Mouse (Mus musculus) heart, adult 8-10 months (tissue): ENCODE data around the gene Ros1. TPM values are rescaled to one million over a fixed set of nuclear protein-coding genes. Genes with fewer than 3 reads are reported as not detected.
A peak's percentile ranks its signal among the peaks of the same experiment; 100 is the strongest.

Experiments
- DNase-seq: peaks from one replicate; pipeline ENCODE4 v3.0.0; 2022; ENCODE audit warnings: low spot score
- total RNA-seq, 4 experiments: library from RNA; stranded (reverse); gene quantifications; 2 replicates each; pipeline ENCODE4 v1.2.4; 2022

The Ros1 gene
- under 1 TPM in 1 of 4 experiments, not detected in 3; 0.03 TPM for total RNA-seq

DNA sequence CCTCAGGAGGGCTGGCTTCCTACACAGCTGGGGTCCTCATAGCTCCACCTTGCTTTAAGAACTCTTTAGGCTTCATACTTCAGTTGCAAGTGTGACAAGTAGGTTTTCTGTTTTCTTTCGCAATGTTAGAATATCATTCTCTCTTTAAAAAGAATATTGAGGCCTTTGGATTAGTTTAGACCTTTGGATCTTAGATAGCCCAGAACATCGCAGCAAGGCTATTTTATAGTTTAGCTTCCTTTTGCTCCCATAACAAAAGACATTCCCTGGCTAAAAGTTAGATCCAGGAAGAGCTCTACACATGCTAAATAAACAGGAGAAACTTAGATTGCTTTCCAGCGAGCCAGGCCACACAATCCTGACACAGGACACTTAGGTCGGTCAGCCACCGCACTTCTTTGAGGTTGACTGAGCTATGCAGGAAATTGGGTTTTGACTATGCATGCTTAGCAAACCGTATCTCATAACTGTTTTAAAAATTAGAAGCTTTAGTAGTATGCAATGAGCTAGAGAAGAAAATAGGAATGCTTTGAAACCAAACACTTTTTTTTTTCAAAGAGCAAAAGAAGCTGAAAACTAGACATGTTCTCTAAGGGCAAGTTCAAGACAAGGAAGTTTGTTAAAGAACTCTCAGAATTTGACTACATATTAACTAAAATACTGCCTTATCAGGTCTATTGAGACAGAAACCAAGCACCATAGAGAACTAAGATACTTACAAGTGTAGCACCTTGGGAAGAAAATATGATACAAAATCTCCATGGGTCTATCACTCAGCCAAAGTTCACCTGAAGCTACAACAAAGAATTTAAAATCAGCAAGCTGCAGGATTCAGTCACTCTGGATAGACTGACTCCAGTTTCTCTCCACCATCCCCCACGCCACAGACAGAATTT is at the start of gene Ros1:
Gene Ros1 (minus strand): TSS at position 288 of the 896 bp plus-strand sequence.
- DNase-seq, result no peak

DNA sequence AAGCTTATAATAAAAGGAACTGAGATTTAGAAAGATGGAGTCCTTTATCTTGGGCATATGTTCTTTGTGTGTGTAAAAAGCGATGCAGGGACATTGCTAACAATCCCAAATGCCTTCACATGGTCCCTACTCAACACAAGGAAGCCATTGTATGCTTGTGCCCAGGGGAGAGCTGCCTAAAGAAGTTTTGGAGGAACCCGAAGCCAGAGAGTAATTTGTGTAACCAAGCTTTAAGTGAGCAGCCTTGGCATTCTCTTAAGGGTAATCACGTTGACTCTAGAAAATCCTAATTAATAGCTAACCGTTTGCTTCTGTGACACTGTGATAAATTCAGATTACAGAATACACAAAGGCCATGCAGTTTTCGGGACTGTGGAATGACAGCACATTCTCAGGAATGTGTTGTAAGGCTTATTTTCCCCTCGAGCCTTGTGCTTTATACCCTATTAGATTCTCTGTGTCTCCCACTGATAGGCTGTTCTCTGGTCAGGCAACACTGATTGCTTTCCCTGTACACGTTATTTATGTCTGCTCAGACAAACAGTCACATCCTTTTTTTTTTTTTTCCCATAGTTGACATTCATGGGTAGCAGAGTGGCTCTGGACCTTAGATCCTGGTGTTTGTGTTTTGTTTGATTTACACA is 47.8 kb upstream of the Ros1 start:
- no peak for DNase-seq

DNA sequence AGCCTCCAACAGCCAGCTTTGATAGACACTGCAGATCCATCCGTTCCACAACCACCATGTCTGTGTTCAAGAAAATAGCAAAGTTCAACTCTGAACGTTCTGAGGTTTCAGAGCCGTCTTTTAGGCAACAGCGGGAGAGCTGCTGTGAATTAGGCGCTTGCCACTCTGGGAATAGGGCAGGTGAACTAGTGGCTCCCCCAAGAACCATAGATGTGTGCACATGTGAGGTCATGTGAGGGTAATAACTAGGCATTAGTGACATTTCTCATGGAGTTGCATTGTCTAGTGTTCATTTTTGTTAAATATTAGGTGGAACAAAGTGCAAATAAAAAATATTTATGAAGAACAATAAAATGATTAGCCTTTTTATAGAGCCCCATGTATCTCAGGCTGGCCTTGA is 47.0 kb upstream of the Ros1 start:
- DNase-seq, result no peak

DNA sequence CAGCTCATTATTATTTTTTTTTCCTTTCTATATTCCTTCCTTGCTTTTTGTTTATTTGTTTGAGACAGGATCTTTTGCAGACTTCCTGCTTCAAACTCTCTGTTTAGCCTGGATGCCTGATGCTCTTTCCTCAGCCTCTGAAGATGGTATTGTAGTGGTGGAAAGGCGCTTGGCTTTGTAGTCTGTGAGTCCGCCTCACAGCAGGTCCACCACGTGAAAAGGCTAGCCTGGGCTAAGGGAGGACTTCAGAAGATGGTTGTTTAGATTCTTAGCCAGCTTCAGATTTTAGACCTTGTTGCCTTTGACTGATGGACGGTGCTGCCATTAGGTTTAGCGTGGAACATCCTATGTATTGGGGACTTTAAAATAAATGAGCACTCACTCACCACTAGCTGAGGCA is 40.4 kb upstream of the Ros1 start:
- DNase-seq, result no peak

DNA sequence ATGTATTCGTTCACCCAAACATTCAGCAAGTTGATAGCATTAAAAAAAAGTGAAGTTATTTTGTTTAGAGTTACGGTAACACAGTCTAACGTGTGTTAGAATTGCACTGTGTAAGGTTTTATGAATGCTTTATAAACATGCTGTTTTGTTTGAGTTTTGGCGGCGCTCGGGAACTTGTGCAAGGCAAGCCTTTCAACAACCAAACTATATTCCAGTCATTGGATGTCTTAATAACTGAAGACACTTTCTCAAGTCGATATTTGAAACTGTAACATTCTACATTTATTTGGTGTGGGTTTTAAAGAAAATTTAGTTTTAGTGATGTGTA is 39.6 kb upstream of the Ros1 start:
- no peak for DNase-seq

DNA sequence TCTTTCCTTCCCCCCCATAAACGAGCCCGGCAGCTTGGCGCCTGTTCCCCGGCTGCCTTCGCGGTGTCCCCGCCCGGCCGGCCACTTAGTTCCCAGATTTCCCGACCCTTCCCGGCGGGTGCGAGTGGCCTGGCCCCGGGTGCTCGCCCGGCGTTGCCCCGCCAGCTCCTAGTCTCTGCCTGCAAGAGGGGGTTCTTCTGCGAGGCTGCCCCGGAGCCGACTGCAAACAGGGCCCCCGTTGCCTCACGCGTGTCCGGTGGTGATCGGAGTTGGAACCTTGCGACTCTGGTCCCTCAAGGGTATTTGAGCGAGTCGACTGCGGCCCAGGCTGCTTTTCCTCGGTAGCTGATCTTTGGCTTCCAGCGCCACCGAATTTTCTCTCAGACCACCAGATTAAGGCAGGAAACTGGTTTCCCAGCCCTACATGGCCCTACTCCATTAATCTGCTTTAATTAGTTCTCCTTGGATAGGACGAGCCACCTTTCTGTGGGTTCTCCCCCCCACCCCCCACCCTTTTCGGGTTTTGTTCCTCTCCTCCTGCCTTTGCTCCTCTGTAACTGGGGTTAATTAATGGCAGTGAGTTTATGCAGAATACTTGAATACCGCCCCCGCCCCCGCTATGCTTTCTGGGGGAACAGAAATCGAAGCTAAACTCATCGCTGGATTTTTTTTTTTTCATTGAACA is 39.1 kb upstream of the Ros1 start:
- DNase-seq, result peak; percentile 36

DNA sequence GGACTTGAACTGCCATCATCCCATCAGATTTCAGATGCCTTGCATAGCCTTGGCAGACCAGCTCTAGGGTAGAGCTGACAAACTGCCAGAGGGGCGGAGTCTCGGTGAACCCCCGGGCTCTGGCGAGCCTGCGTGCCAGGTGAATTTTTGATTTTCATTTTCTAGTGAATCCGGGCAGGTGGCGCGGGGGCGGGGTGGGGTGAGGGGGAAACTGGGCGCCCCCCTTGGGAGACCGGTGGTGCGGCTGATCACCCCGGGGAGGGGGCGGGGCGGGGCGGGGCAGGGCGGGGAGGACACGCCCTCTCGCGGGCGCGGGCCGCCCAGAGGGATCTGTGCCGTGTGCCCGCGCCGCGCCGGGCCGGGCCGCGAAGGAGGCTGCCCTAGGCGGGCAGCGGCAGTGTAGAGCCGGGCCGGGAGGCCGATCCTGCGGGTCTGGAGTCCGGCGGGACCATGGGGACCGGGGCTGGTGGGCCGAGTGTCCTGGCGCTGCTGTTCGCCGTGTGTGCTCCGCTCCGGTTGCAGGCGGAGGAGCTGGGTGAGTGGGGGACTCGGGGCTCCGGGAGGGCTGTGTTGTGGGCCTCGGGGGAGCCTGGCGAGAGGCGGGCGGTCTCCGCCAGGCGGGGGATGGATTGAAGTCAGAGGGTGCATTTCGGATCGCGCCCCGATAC is 38.4 kb upstream of the Ros1 start, which contains the start of gene Dcbld1:
Gene Dcbld1 (plus strand): TSS at position 319 of the 668 bp plus-strand sequence.
- peak; percentile 41 for DNase-seq

DNA sequence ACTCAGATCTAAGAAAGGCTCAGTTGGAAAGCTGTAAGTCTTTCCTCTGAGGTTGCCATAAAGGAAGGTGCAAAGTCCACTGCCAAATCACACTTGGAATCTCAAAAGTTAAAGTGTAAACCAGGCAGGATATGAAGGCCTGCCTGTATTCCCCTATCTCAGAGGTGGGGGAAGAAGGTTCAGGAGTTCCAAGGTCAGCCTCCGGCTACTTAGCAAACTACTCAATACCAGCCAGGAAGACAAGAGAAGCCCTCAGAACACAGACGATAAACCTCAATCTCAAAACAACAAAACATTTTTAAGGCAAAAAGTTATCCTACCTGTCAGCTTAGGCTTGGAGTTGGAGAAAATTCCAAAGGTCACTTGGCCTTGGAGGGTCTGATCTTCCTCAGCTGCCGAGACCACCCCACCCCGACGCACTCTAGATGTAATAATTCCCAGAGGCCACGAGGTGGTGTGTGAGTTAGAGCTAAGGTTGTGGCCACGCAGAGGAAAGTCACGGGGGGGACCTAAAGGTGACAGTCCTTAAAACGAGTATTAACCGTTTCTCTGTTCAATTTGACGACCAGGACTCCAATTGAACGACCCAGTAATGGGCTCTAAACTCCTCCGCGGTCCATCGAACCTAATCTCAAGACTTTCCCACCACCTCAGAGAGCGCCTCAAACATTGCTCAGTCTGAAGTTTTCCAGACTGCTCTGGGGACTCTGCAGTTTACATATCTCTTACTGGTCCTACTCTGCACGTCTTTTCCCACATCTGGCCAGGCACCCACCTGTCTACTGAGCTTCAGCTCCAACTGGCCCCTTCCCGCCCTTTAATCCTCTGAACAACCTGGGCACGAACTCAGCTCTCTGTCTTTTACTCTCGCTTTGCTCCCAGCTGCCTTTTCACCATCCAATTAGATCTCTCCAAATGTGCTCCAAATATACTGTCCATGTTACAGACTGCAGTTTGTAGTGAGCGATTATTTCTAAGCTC is 37.4 kb upstream of the Ros1 start:
- DNase-seq, result peak; percentile 26

DNA sequence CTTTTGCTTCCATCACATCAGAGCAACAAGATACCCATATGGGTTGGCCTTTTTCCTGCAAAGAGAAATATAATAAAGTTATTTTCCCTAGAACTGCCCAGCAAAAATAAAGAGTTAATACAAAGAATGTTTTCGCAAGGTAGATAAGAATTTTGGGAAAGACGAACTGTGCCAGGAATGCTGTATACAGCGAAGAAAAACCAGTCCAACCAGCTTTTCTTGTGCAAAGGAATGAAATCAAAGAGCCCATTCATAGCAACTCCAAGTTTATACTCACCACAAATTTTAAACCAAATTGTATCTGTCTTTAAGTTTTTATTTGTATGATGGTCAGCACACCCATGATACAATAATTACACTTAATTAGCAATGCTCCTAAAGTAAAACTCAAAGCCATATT is 24.6 kb upstream of the Ros1 start:
- DNase-seq, result no peak

DNA sequence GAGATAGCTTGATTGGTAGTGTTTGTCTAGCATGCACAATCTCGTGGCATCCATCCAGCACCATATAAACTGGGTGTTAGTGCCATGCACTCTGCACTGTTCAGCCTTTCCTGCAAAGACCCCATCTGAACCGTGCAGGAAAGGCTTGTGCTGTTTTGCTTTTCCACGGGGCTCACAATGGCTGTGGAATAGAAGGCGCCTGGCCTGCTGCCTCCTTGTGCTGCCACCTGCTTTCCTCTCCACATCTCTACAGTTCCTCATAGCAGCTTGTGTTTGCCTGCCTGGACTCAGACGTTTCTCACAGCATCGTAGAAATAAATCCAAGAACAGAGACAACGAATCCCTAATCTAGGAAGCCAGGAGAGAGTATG is 22.5 kb upstream of the Ros1 start:
- DNase-seq, result no peak

DNA sequence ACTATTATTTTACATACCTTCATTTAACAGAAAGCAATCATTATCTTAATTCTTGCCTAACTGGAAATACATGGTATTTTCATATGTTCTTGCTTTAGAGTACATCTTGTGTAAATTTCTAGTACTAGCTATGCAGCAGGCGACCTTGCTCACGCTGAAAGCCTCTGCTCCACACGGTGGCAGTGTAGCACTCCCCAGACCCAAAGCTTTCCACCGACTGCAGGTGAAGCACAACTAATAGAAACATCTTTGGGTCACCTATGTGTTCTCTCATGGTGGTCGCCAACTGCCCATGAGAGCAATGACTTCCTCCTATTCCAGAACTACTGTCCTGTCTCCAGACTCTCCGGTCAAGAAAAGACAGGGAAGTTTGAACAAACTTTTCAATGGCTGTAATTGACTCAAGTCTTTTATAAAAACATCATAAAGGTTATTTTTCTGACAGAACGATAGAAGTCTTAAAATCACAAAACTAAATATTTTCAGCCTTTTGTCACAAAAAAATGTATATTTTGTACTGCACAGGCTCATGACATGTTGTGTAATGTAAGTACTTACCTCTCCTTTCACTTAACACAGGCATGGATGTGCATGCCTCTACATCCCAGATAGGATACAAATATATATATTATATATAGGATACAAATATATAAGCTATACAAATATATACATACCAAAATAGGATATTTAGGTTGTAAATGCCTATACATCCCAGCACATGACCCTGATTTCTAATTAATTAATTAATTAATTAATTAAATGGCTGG is 21.9 kb upstream of the Ros1 start:
- DNase-seq, result peak; percentile 48

DNA sequence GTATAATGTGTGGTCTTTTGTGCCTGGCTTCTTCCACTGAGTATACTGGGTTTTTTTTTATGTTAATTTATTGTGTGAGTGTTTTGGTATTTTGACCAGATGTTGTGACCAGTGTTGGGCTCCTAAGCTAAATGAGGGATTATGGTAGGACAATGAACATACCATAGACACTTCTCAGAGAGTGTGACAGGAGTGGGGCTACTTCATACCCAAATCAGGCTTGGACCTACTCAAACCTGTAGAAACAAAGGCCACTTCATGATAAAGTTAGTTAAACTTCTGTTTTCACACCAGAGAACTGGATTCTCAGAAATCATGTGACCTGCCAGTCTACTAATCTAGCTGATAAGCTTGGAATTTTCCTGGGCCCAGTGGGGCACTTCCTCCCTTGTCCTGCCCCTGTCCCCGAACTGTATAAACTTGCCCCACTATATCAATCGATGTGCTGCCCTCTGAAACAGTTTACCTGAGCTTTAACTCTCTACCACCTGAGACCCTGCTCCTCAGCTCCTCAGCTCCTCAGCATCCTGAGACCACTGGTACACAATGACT is 20.3 kb upstream of the Ros1 start:
- no peak for DNase-seq

DNA sequence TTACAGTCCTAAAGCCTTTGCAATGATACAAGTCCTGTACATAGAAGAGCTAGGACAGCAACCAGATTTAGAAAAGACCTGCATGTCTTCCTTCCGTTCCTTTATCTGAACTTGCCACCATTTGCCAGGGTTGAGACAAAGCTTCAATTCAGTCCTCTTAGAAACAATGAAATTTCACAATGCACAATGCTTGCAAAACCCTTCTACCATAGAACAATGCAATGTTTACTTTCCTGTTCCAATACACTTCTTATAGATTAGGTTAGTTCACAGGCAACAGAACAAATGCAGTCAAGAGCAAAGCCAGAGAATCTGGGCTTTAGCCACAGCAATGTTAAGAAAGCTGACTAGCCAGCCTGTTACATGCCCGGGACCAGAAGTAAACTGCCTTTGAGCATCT is 9.0 kb upstream of the Ros1 start:
- no peak for DNase-seq

DNA sequence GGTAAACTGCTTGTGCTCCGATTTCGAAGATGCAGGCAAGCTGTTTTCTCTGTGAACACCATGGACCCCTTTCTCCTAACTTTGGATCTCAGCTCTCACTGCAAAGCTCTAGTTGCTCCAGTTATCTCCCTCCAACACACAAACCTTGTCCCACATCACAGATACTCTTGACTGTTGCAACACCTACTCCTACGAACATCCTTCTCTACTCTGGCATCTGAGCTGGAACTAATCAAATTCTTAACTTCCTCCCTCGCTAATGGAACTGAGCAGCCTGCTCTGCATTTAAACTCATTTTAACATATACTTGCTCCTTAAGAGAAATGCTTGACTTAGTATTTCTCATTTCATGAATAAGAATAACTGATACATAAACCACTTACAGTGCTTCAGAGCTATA is 9.1 kb downstream of the Ros1 start:
- no peak for DNase-seq

DNA sequence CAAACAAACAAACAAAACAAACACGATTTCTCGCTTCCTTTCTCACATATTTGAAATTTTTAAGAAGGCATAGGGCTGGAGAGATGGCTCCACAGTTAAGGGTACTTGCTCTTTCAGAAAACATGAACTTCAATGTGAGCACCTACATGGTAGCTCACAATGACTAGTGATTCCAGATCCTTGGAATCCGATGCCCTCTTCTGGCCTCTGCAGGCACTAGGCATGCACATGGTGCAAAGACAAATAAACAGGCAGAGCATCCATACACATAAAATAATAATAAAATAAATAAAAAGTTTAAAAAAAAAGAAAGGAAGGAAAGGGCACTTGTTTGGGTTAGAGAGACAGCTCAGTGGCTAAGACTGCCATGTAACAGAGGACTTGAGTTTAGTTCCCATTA is 12.2 kb downstream of the Ros1 start:
- no peak for DNase-seq

DNA sequence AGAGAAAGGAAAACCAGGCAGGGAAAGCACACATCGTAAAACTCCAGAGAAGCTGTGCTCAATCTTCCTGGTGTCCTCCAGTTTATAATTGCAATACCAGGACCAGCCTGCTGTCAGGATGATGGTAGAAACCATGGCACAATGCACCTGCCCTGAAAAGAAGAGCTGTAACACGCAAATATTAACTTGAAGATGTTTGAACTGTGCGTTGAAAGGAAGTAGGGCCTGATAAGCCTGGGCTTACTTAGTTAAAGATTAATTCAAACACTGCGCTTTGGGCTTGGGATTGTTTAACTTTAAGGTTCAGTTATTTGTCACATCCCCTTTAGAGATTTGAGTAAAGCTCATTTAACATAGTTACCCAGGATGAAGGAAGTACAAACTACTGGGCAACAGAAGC is 20.7 kb downstream of the Ros1 start:
- no peak for DNase-seq

DNA sequence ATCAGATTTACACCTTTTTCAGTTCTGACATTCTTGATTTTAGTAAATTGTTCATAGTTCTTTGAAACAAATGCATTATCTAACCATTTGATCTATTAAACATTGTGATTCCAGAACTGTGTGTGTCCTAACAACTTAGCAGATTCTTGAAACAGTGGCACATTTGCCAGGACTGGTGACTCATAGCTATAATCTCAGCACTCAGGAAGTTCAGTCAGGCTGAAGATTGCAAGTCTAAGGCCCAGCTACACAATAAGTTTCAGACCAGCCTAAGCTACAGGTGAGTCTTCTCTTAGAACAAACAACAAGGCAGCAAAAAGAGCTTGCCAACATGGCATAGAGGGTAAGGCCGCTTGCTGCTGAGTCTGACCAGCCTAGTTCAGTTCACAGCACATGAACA is 24.6 kb downstream of the Ros1 start:
- DNase-seq, result no peak

DNA sequence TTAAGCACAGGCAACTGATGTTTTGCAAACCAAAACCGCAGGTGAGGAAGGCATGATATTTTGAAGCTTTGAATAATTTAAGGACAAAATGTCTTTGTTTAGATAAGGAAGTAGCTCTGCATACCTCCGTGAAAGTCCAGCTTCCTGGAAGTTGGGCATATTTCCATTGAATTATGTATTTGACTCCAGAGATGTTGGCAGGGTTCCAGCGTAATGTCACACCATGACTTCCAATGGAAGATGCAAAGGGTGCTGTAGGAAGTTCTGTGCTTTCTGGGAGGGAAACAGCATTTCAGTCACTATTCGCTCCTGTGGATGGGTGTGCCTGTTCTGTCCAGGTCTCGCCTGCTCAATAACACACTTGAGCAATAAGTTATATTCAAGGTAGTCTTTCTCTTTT is 25.2 kb downstream of the Ros1 start:
- no peak for DNase-seq

DNA sequence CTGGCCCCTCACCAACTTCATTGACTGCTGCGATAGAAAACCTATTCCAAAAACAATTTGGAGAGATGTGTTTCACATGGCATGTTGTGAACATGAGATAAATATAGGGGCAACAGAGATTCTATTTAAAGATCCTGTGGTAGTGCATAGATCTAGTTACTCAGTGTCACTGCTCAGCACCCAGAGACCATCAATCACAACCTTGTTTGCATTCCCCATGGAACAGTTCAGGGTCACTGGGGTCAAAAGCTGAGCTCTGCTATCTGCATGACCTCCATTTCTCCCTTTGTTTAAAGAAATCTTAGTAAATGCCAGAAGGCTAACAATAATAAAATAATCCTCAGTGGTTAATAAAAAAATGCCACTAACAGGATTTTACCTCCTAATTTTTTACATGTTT is 29.7 kb downstream of the Ros1 start:
- no peak for DNase-seq

DNA sequence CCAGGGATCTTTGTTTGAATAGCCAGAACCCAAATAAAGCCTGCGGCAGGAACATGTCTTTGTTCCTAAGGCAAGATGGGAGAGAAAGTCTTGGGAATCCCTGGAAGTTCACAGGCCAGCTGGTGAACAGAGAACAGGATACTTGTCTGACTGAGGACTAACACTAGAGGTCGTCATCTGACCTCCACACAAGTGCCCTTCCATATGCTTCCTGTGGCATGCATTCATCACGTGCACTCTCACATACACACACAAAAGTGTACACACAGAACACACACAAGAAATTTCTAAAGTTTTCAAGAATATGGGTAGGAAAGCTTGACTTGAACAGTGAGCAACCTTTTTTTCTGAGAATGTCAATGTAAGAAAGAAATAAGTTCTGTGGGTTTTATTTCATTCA is 34.4 kb downstream of the Ros1 start:
- no peak for DNase-seq
